Mouse (Mus musculus): Measurements from ENCODE around the gene Fibcd1.

The Fibcd1 gene

GRCm38 (mm10) chr2:31811086-31811958, 34.5 kb downstream of the Fibcd1 start:
- peak in 1 of 2 experiments; percentile 38 for DNase-seq (ENCODE audit: low spot score in 2 of 2)

GRCm38 (mm10) chr2:31810444-31810843, 35.4 kb downstream of the Fibcd1 start, which contains the start of gene Qrfp:
Gene Qrfp, minus strand, starts transcription at chr2:31810580.
- DNase-seq (ENCODE audit: low spot score in 2 of 2): no peak

- DNase-seq (ENCODE audit: low spot score in 2 of 2): no peak
Observed at GRCm38 (mm10) chr2:31809358-31809740, 36.5 kb downstream of the Fibcd1 start.

GRCm38 (mm10) chr2:31808410-31809357, 37.1 kb downstream of the Fibcd1 start:
- DNase-seq (ENCODE audit: low spot score in 2 of 2): no peak

GRCm38 (mm10) chr2:31806639-31807382, 39.0 kb downstream of the Fibcd1 start:
- no peak for DNase-seq (ENCODE audit: low spot score in 2 of 2)

GRCm38 (mm10) chr2:31803480-31803879, 42.3 kb downstream of the Fibcd1 start:
- DNase-seq (ENCODE audit: low spot score in 2 of 2): no peak

GRCm38 (mm10) chr2:31802811-31803210, 43.0 kb downstream of the Fibcd1 start:
- no peak for DNase-seq (ENCODE audit: low spot score in 2 of 2)

GRCm38 (mm10) chr2:31801416-31801815, 44.4 kb downstream of the Fibcd1 start:
- DNase-seq (ENCODE audit: low spot score in 2 of 2): no peak

GRCm38 (mm10) chr2:31796943-31797342, 48.9 kb downstream of the Fibcd1 start:
- no peak for DNase-seq (ENCODE audit: low spot score in 2 of 2)

GRCm38 (mm10) chr2:31792611-31793010, 53.2 kb downstream of the Fibcd1 start:
- DNase-seq (ENCODE audit: low spot score in 2 of 2): no peak

GRCm38 (mm10) chr2:31791260-31791659, 54.5 kb downstream of the Fibcd1 start:
- DNase-seq (ENCODE audit: low spot score in 2 of 2): no peak

- DNase-seq (ENCODE audit: low spot score in 2 of 2): no peak
Observed at GRCm38 (mm10) chr2:31790728-31791251, 55.0 kb downstream of the Fibcd1 start.

GRCm38 (mm10) chr2:31789215-31789614, 56.6 kb downstream of the Fibcd1 start:
- no peak for DNase-seq (ENCODE audit: low spot score in 2 of 2)

GRCm38 (mm10) chr2:31788227-31788626, 57.6 kb downstream of the Fibcd1 start:
- DNase-seq (ENCODE audit: low spot score in 2 of 2): no peak

- peak; percentile 72 to 87 for DNase-seq (ENCODE audit: low spot score in 2 of 2)
Observed at GRCm38 (mm10) chr2:31787029-31787428, 58.8 kb downstream of the Fibcd1 start.

GRCm38 (mm10) chr2:31785074-31785473, 60.7 kb downstream of the Fibcd1 start:
- peak; percentile 47 to 76 for DNase-seq (ENCODE audit: low spot score in 2 of 2)

- no peak for DNase-seq (ENCODE audit: low spot score in 2 of 2)
Observed at GRCm38 (mm10) chr2:31782958-31783602, 62.7 kb downstream of the Fibcd1 start.

- no peak for DNase-seq (ENCODE audit: low spot score in 2 of 2)
Observed at GRCm38 (mm10) chr2:31779258-31779657, 66.5 kb downstream of the Fibcd1 start.

- no peak for DNase-seq (ENCODE audit: low spot score in 2 of 2)
Observed at GRCm38 (mm10) chr2:31776479-31776878, 69.3 kb downstream of the Fibcd1 start.

- peak in 1 of 2 experiments; percentile 46 for DNase-seq (ENCODE audit: low spot score in 2 of 2)
Observed at GRCm38 (mm10) chr2:31770781-31771441, 74.9 kb downstream of the Fibcd1 start.
